Mouse (Mus musculus): ENCODE results near the gene Disc1. TPM values are rescaled to one million over a fixed set of nuclear protein-coding genes. Genes with fewer than 3 reads are reported as not detected.

The Disc1 gene
- polyA plus RNA-seq, 1 experiment from 2014 or later, result 0.83 TPM

DNA sequence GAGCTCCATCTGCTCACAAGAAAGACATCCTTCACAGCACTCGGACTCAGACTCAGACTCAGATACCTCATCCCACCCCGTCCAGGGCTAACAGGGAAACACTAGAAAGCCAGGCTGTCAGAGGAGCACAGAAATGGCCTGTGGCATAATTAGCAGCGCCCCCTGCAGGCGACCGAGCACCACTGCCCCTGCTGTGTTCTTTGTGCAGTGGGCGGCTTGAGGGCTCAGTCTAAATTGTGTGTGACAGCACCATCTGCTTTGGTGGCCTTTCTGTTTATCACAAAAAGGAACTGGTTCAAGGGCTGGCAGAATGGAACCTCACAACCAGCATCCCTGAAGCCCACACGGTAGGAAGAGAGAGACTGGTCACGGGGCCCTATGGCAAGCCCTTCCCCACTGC lies 19.3 kb upstream of the Disc1 start:
- no peaks in the 10 kb centered on the region for H3K9me3 ChIP-seq (replicated peaks; ENCODE audit: low read length)
- no peak overlapping the region for H3K27ac ChIP-seq
- 39% methylated on average over 8 of the region's 8 CpGs for WGBS
- H3K4me2 ChIP-seq (ENCODE audit: low read length), result no peak overlapping the region
- peak; percentile 85 for TF ChIP-seq CTCF (IDR thresholded peaks at IDR 0.05; ENCODE audit: low read depth)
- DNase-seq (ENCODE audit: low spot score), result peak; percentile 74
- ATAC-seq (replicated peaks; ENCODE audit: low FRiP score, low read depth), result no peak; the same call in 1 of the 2 replicates
- H3K27me3 ChIP-seq (ENCODE audit: insufficient read depth, low read length), result no peaks in the 10 kb centered on the region
- H3K4me1 ChIP-seq (replicated peaks; ENCODE audit: insufficient read depth, low read length), result no peaks in the 10 kb centered on the region
- peaks cover 27% of the 10 kb centered on the region; the same call in 1 of the 2 replicates for H3K36me3 ChIP-seq (ENCODE audit: insufficient read depth, low read length)
- no peak overlapping the region for H3K9ac ChIP-seq (ENCODE audit: low read depth, low read length)
- no peak overlapping the region for H3K4me3 ChIP-seq (replicated peaks; ENCODE audit: low read depth, low read length)

DNA sequence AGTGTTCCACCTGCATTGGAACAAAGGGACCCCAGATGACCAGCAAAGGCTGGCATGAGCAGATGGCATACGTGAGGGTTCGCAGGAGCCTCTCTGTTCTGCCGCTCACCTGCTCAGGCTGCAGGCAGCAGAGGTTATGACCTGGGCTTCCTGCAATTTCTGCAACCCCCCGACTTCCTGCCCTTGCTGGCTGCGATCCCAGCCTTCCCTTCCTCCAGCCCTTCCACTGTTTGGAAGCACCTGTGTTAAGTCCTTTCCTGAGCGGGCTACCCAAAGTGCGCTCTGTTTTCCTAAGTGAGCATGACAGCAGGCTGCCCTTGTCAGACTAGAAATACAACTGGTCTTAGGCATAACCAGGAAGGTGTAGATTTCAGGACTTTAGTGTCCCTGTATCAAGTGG lies 16.9 kb upstream of the Disc1 start:
- Histone ChIP-seq H3K36me3 (ENCODE audit: insufficient read depth, low read length) (0 out of 2 replicates have a peak, but pooled peaks cover 13% of the 10 kb centered on the region), H3K9me3 (replicated peaks; ENCODE audit: low read length) (no peaks in the 10 kb centered on the region), H3K27me3 (ENCODE audit: insufficient read depth, low read length) (no peaks in the 10 kb centered on the region), H3K27ac (no peak overlapping the region), H3K4me2 (ENCODE audit: low read length) (no peak overlapping the region), H3K4me3 (replicated peaks; ENCODE audit: low read depth, low read length) (no peak overlapping the region), H3K9ac (ENCODE audit: low read depth, low read length) (no peak overlapping the region), H3K4me1 (replicated peaks; ENCODE audit: insufficient read depth, low read length) (no peaks in the 10 kb centered on the region)
- DNase-seq (ENCODE audit: low spot score) (no peak), ATAC-seq (replicated peaks; ENCODE audit: low FRiP score, low read depth) (no peak)
- no peak for TF ChIP-seq CTCF (IDR thresholded peaks at IDR 0.05; ENCODE audit: low read depth)
- WGBS, result 57% methylated on average over 7 of the region's 7 CpGs

DNA sequence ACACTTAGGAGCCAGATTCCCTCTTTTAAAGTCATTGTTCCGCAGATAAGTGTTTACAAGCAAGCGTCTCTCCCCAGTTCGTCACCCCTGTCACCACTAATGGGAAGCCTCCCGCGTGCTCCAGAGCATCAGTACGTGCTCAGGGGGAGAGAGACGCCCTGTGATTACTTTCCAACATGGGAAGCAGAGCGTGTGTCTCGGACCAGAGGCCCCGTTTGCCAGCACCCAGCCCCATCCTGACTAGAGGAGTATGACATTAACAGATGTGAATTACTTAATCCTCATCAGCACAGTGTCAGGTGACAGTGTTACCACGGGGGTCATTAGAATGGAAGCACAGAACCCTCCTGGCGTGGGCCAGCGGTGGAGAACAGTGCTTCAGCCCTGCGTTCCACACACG lies 15.3 kb upstream of the Disc1 start:
- no peak overlapping the region for H3K27ac ChIP-seq
- no peak overlapping the region for H3K4me2 ChIP-seq (ENCODE audit: low read length)
- H3K36me3 ChIP-seq (ENCODE audit: insufficient read depth, low read length), result 0 out of 2 replicates have a peak, but pooled peaks cover 8% of the 10 kb centered on the region
- no peak for TF ChIP-seq CTCF (IDR thresholded peaks at IDR 0.05; ENCODE audit: low read depth)
- DNase-seq (ENCODE audit: low spot score) (no peak), ATAC-seq (replicated peaks; ENCODE audit: low FRiP score, low read depth) (no peak)
- H3K9me3 ChIP-seq (replicated peaks; ENCODE audit: low read length), result no peaks in the 10 kb centered on the region
- no peak overlapping the region for H3K9ac ChIP-seq (ENCODE audit: low read depth, low read length)
- no peaks in the 10 kb centered on the region for H3K27me3 ChIP-seq (ENCODE audit: insufficient read depth, low read length)
- H3K4me1 ChIP-seq (replicated peaks; ENCODE audit: insufficient read depth, low read length), result no peaks in the 10 kb centered on the region
- 84% methylated on average over 15 of the region's 15 CpGs for WGBS
- no peak overlapping the region for H3K4me3 ChIP-seq (replicated peaks; ENCODE audit: low read depth, low read length)

DNA sequence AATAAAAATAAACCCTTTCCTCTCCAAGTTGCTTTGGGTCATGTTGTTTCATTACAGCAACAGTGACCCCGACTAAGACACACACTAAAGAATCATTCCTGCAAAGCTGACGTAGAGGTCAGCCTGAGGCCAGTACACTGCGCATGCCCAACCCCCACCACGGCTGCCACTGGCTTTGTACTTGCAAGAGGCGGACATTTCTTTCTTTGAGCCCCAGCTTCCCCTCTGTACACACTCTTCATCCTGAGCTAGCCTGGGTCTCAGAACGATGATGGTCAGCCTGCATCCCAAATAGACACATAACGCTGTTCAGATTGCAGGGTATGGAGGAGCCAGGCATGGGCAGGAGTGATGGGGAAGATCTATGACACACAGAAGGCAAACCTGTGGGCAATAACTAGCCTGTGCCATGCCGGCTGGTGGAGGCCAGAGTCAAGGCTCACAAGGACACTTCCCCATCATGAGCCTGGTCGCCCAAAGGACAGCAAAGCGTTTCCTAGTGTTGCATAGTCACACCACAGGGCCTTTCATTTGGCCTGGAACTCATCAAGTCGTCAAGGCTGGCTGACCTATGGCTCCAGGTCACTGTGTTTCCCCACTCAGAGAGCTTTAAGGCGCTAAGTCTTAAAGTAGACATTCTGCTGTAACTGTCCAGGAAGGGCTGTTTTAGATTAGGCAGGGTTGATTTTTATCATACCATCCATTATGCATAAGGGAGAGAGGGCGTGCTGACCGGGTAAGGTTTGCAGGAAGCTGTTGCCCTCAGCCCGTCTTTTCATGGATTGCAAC lies 13.2 kb upstream of the Disc1 start:
- no peak overlapping the region for H3K4me3 ChIP-seq (replicated peaks; ENCODE audit: low read depth, low read length)
- WGBS, result 61% methylated on average over 15 of the region's 15 CpGs
- DNase-seq (ENCODE audit: low spot score) (no peak), ATAC-seq (replicated peaks; ENCODE audit: low FRiP score, low read depth) (no peak)
- H3K4me2 ChIP-seq (ENCODE audit: low read length), result no peak overlapping the region
- H3K27me3 ChIP-seq (ENCODE audit: insufficient read depth, low read length), result no peaks in the 10 kb centered on the region
- no peaks in the 10 kb centered on the region for H3K9me3 ChIP-seq (replicated peaks; ENCODE audit: low read length)
- no peak for TF ChIP-seq CTCF (IDR thresholded peaks at IDR 0.05; ENCODE audit: low read depth)
- H3K9ac ChIP-seq (ENCODE audit: low read depth, low read length), result no peak overlapping the region
- H3K27ac ChIP-seq, result no peak overlapping the region
- H3K4me1 ChIP-seq (replicated peaks; ENCODE audit: insufficient read depth, low read length), result no peaks in the 10 kb centered on the region
- H3K36me3 ChIP-seq (ENCODE audit: insufficient read depth, low read length), result 0 out of 2 replicates have a peak, but pooled peaks cover 4% of the 10 kb centered on the region

DNA sequence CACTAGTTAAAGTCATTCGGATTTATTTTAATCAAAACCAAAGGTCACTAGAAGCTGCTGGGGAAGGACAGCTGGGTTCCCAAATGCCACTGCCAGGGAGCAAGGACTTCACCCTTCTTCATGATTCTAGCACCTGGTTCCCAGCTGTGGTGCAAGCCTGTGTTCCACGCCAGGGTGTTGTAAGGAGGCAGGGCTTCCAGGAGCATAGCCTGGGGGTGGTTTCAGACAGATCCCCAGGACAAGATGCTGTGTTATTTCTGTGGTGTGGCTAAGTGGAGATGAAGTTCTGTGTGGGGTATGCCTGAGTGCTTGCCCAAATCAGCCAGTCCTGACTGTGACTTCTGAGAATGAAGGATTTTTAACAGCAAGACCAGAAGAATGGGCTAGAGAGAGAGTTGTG lies 12.5 kb upstream of the Disc1 start:
- DNase-seq (ENCODE audit: low spot score), result no peak
- no peak overlapping the region for H3K9ac ChIP-seq (ENCODE audit: low read depth, low read length)
- H3K27me3 ChIP-seq (ENCODE audit: insufficient read depth, low read length), result no peaks in the 10 kb centered on the region
- no peak overlapping the region for H3K27ac ChIP-seq
- 59% methylated on average over 2 of the region's 2 CpGs for WGBS
- TF ChIP-seq CTCF (IDR thresholded peaks at IDR 0.05; ENCODE audit: low read depth), result no peak
- H3K4me1 ChIP-seq (replicated peaks; ENCODE audit: insufficient read depth, low read length), result no peaks in the 10 kb centered on the region
- no peak overlapping the region for H3K4me2 ChIP-seq (ENCODE audit: low read length)
- H3K9me3 ChIP-seq (replicated peaks; ENCODE audit: low read length), result no peaks in the 10 kb centered on the region
- H3K4me3 ChIP-seq (replicated peaks; ENCODE audit: low read depth, low read length), result no peak overlapping the region
- 0 out of 2 replicates have a peak, but pooled peaks cover 4% of the 10 kb centered on the region for H3K36me3 ChIP-seq (ENCODE audit: insufficient read depth, low read length)
- ATAC-seq (replicated peaks; ENCODE audit: low FRiP score, low read depth), result no peak

DNA sequence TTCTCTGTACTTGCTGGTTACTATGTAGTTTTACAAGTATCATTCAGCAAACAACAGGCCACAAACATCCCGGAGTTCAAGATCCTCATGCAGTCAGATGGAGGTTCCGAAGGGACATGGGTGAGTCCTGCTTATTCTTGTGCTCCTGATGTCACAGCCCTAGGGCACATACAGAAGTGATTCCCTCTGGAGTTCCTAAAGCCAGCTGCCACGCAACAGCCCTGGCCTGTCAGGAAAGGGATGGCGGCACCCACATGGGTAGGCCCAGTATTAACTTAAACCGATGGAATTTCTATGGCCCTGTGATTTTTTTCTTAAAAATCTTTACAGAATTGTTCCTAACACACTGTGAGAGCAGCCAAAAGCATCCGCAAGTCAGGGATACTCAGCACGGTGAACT lies 10.6 kb upstream of the Disc1 start:
- 0 out of 2 replicates have a peak, but pooled peaks cover 4% of the 10 kb centered on the region for H3K36me3 ChIP-seq (ENCODE audit: insufficient read depth, low read length)
- H3K9ac ChIP-seq (ENCODE audit: low read depth, low read length), result no peak overlapping the region
- WGBS, result 75% methylated on average over 7 of the region's 7 CpGs
- H3K4me2 ChIP-seq (ENCODE audit: low read length), result no peak overlapping the region
- H3K27me3 ChIP-seq (ENCODE audit: insufficient read depth, low read length), result no peaks in the 10 kb centered on the region
- no peak overlapping the region for H3K27ac ChIP-seq
- H3K4me1 ChIP-seq (replicated peaks; ENCODE audit: insufficient read depth, low read length), result no peaks in the 10 kb centered on the region
- ATAC-seq (replicated peaks; ENCODE audit: low FRiP score, low read depth), result no peak
- no peaks in the 10 kb centered on the region for H3K9me3 ChIP-seq (replicated peaks; ENCODE audit: low read length)
- H3K4me3 ChIP-seq (replicated peaks; ENCODE audit: low read depth, low read length), result no peak overlapping the region
- TF ChIP-seq CTCF (IDR thresholded peaks at IDR 0.05; ENCODE audit: low read depth), result no peak
- DNase-seq (ENCODE audit: low spot score), result no peak

Data from kidney, postnatal 0 days (tissue).